Comparison of ENCODE assay signal across 8 mouse cellular contexts in genomic region chr9:56843679-56844188, GRCm38 (mm10). TPM values are rescaled to one million over a fixed set of nuclear protein-coding genes. Genes with fewer than 3 reads are reported as not detected.
A peak's percentile ranks its signal among the peaks of the same experiment; 100 is the strongest.
DNase-seq lines count a peak whose midpoint lies in the region; ATAC-seq lines count a peak whose summit lies in the region.

No protein-coding gene starts in this region.

- intact Hi-C loops in left cerebral cortex, postnatal 25 days (cut with DNase I) = no loop called here

- H3K4me3 ChIP-seq in intestine, embryonic 16.5 days (ENCODE audit: low read length) = no peak overlapping the region

- H3K9ac ChIP-seq in intestine, embryonic 16.5 days (ENCODE audit: low read depth, low read length) = peak overlapping the region; percentile 15; the same call in 1 of the 2 replicates

- no peak overlapping the region for H3K4me2 ChIP-seq in intestine, embryonic 16.5 days (ENCODE audit: low read depth, low read length)

- H3K27me3 ChIP-seq in intestine, embryonic 16.5 days (replicated peaks; ENCODE audit: control insufficient read depth, insufficient read depth, low read length) = 0 out of 2 replicates have a peak, but pooled peaks cover 3% of the 10 kb centered on the region

- H3K4me1 ChIP-seq in intestine, embryonic 16.5 days (ENCODE audit: control insufficient read depth, insufficient read depth, low read length) = peaks cover 16% of the 10 kb centered on the region

- ATAC-seq in intestine, embryonic 16.5 days = peak; percentile 38; the same call in 1 of the 2 replicates

- H3K36me3 ChIP-seq in intestine, embryonic 16.5 days (ENCODE audit: control insufficient read depth, insufficient read depth, low read length) = no peaks in the 10 kb centered on the region

- no peaks in the 10 kb centered on the region for H3K9me3 ChIP-seq in intestine, embryonic 16.5 days (ENCODE audit: control insufficient read depth, low read length)

- DNase-seq in 3T3-L1 (ENCODE audit: low read depth, low spot score) (peak; percentile 85), MEL-GATA-1-ER (ENCODE audit: extremely low read depth, low read depth) (peak; percentile 26)
- DNase-seq in cerebellum, adult 8-10 months = peak; percentile 74
- peak; percentile 69 to 79 for DNase-seq in gastrocnemius, adult 8-10 months (ENCODE audit: low spot score in 2 of 2)
- DNase-seq in left cerebral cortex, postnatal 25 days (ENCODE audit: low spot score in 2 of 2) = peak; percentile 78 to 84
- peak; percentile 33 for DNase-seq in ovary, postnatal 10 days (ENCODE audit: low spot score)
- peak; percentile 75 for DNase-seq in urinary bladder, postnatal 14 days (ENCODE audit: low spot score)

- peak overlapping the region; percentile 44 for H3K27ac ChIP-seq in intestine, embryonic 16.5 days (ENCODE audit: low read length)

- 27% methylated on average over 7 of the region's 7 CpGs for WGBS in intestine, embryonic 16.5 days

RNA-seq across cellular contexts. Expression of gene Odf3l1, which starts 20.7 kb away (rescaled TPM):
- under 1 TPM in 1 of 4 experiments, not detected in 3; 0.27 TPM for total RNA-seq in gastrocnemius, adult 8-10 months (2022)
- polyA plus RNA-seq in intestine, embryonic 16.5 days (2015; fragmentation: Nextera tagmentation; extraction: Ambion mirVana) = 1.4 and 1.5 TPM in 2 replicates
- not detected for total RNA-seq in left cerebral cortex, postnatal 25 days (2021)

RNA-seq across cellular contexts. Expression of gene Cspg4, which starts 21.1 kb away (rescaled TPM):
- 1 to 10 TPM; 3.2 to 5.4 (median 4.2) TPM for total RNA-seq in gastrocnemius, adult 8-10 months (2022)
- 17.4 and 18.2 TPM in 2 replicates for polyA plus RNA-seq in intestine, embryonic 16.5 days (2015; fragmentation: Nextera tagmentation; extraction: Ambion mirVana)
- total RNA-seq in left cerebral cortex, postnatal 25 days (2021) = 10 to 100 TPM; 17.2 to 18.5 TPM

RNA-seq across cellular contexts. Expression of gene Lingo1, which starts 47.5 kb away (rescaled TPM):
- total RNA-seq in gastrocnemius, adult 8-10 months (2022) = under 1 TPM; 0.22 to 0.92 (median 0.67) TPM
- 1.0 and 1.7 TPM in 2 replicates for polyA plus RNA-seq in intestine, embryonic 16.5 days (2015; fragmentation: Nextera tagmentation; extraction: Ambion mirVana)
- 100 to 1,000 TPM; 486 to 559 TPM for total RNA-seq in left cerebral cortex, postnatal 25 days (2021)

Comparison
In these comparisons a context has a peak if more than half of its experiments do, and no peak if none do; other contexts are left out.
1. DNase-seq: peak in every context shown above with its lines; median percentile 85 in 3T3-L1; 81 in left cerebral cortex, postnatal 25 days; 75 in urinary bladder, postnatal 14 days; 74 in cerebellum, adult 8-10 months; 74 in gastrocnemius, adult 8-10 months; 33 in ovary, postnatal 10 days; 26 in MEL-GATA-1-ER.
2. RNA of gene Lingo1, which starts 47.5 kb away (total RNA-seq): 486 to 559 TPM in left cerebral cortex, postnatal 25 days; 0.22 to 0.92 TPM in gastrocnemius, adult 8-10 months; every median in the first group is over 100 times any median in the second.